Mouse (Mus musculus) G1E (cell line): ENCODE data around the gene Edc4. TPM values are rescaled to one million over a fixed set of nuclear protein-coding genes. Genes with fewer than 3 reads are reported as not detected.
A peak's percentile ranks its signal among the peaks of the same experiment; 100 is the strongest.

ENCODE experiments used
- ATAC-seq: 2 replicates; pipeline ENCODE4 v1.8.0; 2016; ENCODE audit warnings: mild to moderate bottlenecking; ENCODE audit not compliant: insufficient number of reproducible peaks, poor library complexity, low FRiP score, severe bottlenecking; ENCODE audit errors: extremely low read depth
- DNase-seq: peaks from one replicate; pipeline ENCODE4 v3.0.0; 2012; ENCODE audit warnings: low spot score
- H3K27me3 ChIP-seq: 2 replicates; pipeline ENCODE4 v1.6.1; 2012; ENCODE audit warnings: mild to moderate bottlenecking, low read length, inconsistent platforms; ENCODE audit not compliant: insufficient read depth
- H3K36me3 ChIP-seq: replicated peaks from 2 replicates; pipeline ENCODE3; 2012; ENCODE audit warnings: mild to moderate bottlenecking, inconsistent platforms
- H3K4me1 ChIP-seq: 2 replicates; pipeline ENCODE4 v1.6.1; 2012; ENCODE audit warnings: low read depth, low read length, inconsistent platforms, mixed read lengths; ENCODE audit not compliant: insufficient read depth
- H3K4me3 ChIP-seq: 2 replicates; pipeline ENCODE4 v1.5.1; 2012; ENCODE audit warnings: low read depth, mild to moderate bottlenecking, inconsistent platforms, low read length, moderate library complexity, mixed read lengths
- H3K9me3 ChIP-seq: replicated peaks from 2 replicates; pipeline ENCODE4 v1.6.1; 2012; ENCODE audit warnings: inconsistent platforms
- CTCF ChIP-seq: IDR thresholded peaks from 2 replicates; pipeline ENCODE4 v1.5.1; 2012; ENCODE audit warnings: low read depth, low read length, inconsistent platforms, mixed read lengths
- GATA1 ChIP-seq: IDR thresholded peaks from 2 replicates; pipeline ENCODE4 v1.6.1; 2012; ENCODE audit warnings: borderline replicate concordance, low read length, inconsistent platforms, mixed read lengths
- GATA2 ChIP-seq: IDR thresholded peaks from 2 replicates; pipeline ENCODE4 v1.6.1; 2012; ENCODE audit warnings: low read depth, low read length, inconsistent platforms, borderline replicate concordance
- POLR2AphosphoS5 ChIP-seq: IDR thresholded peaks from 2 replicates; pipeline ENCODE4 v1.6.1; 2012; ENCODE audit warnings: low read depth, low read length, inconsistent platforms; ENCODE audit not compliant: insufficient replicate concordance
- TAL1 ChIP-seq: conservative IDR thresholded peaks from 2 replicates; pipeline ENCODE4 v1.6.1; 2012; ENCODE audit warnings: low read depth, low read length, inconsistent platforms, mixed read lengths
- polyA plus RNA-seq: library from polyadenylated mRNA; stranded (reverse); fragments of >175 nt; gene quantifications from 2 replicates; pipeline ENCODE4 v1.2.3, GENCODE M21; 2012
- total RNA-seq, 2 experiments: library from RNA; stranded (forward) in 1 of 2; stranded (reverse) in 1 of 2; fragments of 200-1000 nt in 1 of 2; fragments of >200 nt in 1 of 2; fragmentation: Nextera tagmentation in 1 of 2; gene quantifications; 2 replicates each; pipeline ENCODE4 v1.2.3; 2014 to 2017

Edc4 gene
- total and polyA plus RNA-seq, 3 experiments, result 29.7 to 53.4 (median 39.7) TPM

GRCm38 (mm10) chr8:105850611-105851010 is 30.1 kb upstream of the Edc4 start:
- H3K4me3 ChIP-seq, result peak overlapping the region; percentile 57; the same call in 1 of the 2 replicates
- H3K36me3 ChIP-seq, result peaks cover 45% of the 10 kb centered on the region
- TF ChIP-seq POLR2AphosphoS5, result no peak
- no peak for TF ChIP-seq TAL1
- TF ChIP-seq CTCF, result no peak
- TF ChIP-seq GATA1, result no peak
- TF ChIP-seq GATA2, result no peak
- DNase-seq (no peak), ATAC-seq (no peak)
- peaks cover 26% of the 10 kb centered on the region for H3K4me1 ChIP-seq
- no peaks in the 10 kb centered on the region for H3K9me3 ChIP-seq
- no peaks in the 10 kb centered on the region for H3K27me3 ChIP-seq

DNA sequence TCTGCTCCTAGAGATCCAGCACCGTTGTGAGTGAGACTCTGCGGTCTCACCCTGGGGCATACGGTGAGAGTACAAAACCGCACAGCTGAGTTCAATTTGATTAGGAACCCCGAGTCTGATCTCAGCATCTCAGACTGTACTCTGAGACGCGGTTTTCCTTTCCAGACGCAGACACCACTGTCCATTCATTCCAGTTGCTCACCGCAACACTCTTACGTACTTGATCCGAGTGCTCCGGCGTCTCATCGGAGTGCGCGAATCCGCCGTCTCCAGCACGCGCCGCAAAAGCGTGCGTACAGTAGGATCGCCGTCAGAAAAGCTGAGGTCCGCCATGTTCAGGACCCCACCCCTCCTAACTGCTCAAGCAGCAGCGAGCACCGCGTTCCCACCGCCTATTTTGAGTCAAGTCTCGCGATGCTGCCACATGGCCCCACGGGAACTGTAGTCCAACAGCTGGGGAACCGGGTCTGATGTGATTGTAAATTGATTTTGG is 29.0 kb upstream of the Edc4 start:
- DNase-seq (peak; percentile 80), ATAC-seq (peak; percentile 68)
- TF ChIP-seq POLR2AphosphoS5 (no peak), GATA1 (no peak), GATA2 (no peak), CTCF (no peak), TAL1 (no peak)
- Histone ChIP-seq H3K4me1 (peaks cover 36% of the 10 kb centered on the region), H3K9me3 (no peaks in the 10 kb centered on the region), H3K36me3 (peaks cover 44% of the 10 kb centered on the region), H3K27me3 (no peaks in the 10 kb centered on the region), H3K4me3 (peak overlapping the region; percentile 77)

DNA sequence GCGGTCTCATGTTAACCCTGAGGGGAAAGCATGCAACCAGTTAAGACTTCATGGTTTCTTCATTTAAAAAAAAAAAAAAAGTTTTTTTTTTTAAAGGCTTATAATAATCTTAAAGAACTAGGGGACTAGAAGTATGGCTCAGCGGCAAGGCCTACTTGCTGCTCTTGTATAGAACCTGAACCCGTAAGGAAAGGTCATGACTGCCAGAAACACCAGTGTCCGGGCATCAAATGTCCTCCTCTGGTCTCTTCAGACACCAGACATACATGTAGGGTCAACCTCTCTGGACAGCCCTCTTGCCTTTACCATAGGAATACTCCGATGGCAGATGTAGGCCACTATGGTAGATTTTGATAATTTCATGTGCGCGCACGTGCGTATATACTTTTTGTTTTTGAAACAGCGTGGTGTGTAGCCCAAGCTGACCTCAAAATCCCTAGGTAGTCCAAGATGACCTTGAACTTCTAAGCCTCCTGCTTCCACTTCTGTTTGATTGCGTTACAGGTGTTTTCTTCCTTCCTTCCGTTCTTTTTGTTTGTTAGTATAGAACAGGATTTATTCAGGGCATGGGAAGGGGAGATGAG is 28.4 kb upstream of the Edc4 start:
- no peaks in the 10 kb centered on the region for H3K27me3 ChIP-seq

DNA sequence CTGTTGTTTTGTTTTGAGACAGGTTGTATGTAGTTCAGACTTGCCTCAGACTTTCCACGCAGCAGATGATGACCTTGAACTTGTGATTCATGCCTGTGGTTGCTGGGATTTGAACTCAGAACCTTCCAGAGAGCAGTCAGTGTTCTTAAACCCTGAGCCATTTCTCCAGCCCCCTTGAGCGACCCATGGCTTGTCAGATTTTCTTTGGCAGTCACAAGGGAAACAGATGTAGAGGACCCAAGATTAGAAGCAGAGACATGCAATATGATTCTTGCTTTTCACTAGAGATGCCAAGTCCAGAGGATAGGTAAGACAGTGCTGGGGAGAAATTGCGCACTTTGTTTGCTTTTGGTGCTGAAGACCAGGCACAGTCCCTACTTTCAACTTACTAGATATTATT is 27.5 kb upstream of the Edc4 start, which contains the start of gene Cenpt:
TSS of gene Cenpt (minus strand) at position 101 of the 400 bp plus-strand sequence.
- H3K4me3 ChIP-seq, result no peak within 1 kb of the TSS
- H3K36me3 ChIP-seq, result peaks cover 41% of the 10 kb centered on the region
- ATAC-seq (no peak), DNase-seq (no peak)
- no peaks in the 10 kb centered on the region for H3K27me3 ChIP-seq
- H3K9me3 ChIP-seq, result no peaks in the 10 kb centered on the region
- peaks cover 49% of the 10 kb centered on the region for H3K4me1 ChIP-seq
- no peak for TF ChIP-seq POLR2AphosphoS5
- TF ChIP-seq GATA1, result no peak
- no peak for TF ChIP-seq CTCF
- no peak for TF ChIP-seq GATA2
- TF ChIP-seq TAL1, result no peak

More for the DNA sequence above, 28.4 kb upstream of the Edc4 start:
- no peak for TF ChIP-seq POLR2AphosphoS5
- TF ChIP-seq GATA2, result no peak
- no peak for TF ChIP-seq GATA1
- TF ChIP-seq CTCF, result no peak
- no peak for TF ChIP-seq TAL1
- Histone ChIP-seq H3K4me1 (peaks cover 40% of the 10 kb centered on the region), H3K9me3 (no peaks in the 10 kb centered on the region), H3K4me3 (peak overlapping the region; percentile 77), H3K36me3 (peaks cover 41% of the 10 kb centered on the region)
- ATAC-seq (no peak), DNase-seq (no peak)

- TF ChIP-seq POLR2AphosphoS5 (no peak), TAL1 (no peak), GATA2 (no peak), CTCF (no peak), GATA1 (no peak)
- Histone ChIP-seq H3K9me3 (no peaks in the 10 kb centered on the region), H3K4me1 (peaks cover 59% of the 10 kb centered on the region), H3K4me3 (peak overlapping the region; percentile 77; the same call in 1 of the 2 replicates), H3K36me3 (peaks cover 37% of the 10 kb centered on the region), H3K27me3 (no peaks in the 10 kb centered on the region)
- ATAC-seq (no peak), DNase-seq (no peak)
Measured at GRCm38 (mm10) chr8:105854303-105854702, 26.4 kb upstream of the Edc4 start.

- H3K4me3 ChIP-seq, result peak within 1 kb of the TSS; percentile 77
- ATAC-seq (peak; percentile 59), DNase-seq (peak; percentile 86)
- TF ChIP-seq CTCF, result peak; percentile 80
- TF ChIP-seq TAL1, result no peak
- H3K9me3 ChIP-seq, result no peaks in the 10 kb centered on the region
- H3K4me1 ChIP-seq, result peaks cover 62% of the 10 kb centered on the region
- no peaks in the 10 kb centered on the region for H3K27me3 ChIP-seq
- peaks cover 32% of the 10 kb centered on the region for H3K36me3 ChIP-seq
Measured at GRCm38 (mm10) chr8:105854715-105855216, 25.9 kb upstream of the Edc4 start, which contains the start of gene Thap11. Thap11 (plus strand) TSS chr8:105855132.
